Mouse (Mus musculus) liver, embryonic 13.5 days (tissue): ENCODE measurements around the gene Thsd4. TPM values are rescaled to one million over a fixed set of nuclear protein-coding genes. Genes with fewer than 3 reads are reported as not detected.

Experiments used
- ATAC-seq: fragments of 200-750 bp; cut with Nextera tagmentation; 2 replicates; pipeline ENCODE4 v1.8.0; 2017; ENCODE audit warnings: low read depth, mild to moderate bottlenecking, moderate number of reproducible peaks, moderate library complexity
- DNase-seq: peaks from one replicate; pipeline ENCODE4 v3.0.0; 2022
- H3K27ac ChIP-seq: fragments of 300-500 bp; sonication (generic); 2 replicates; pipeline ENCODE4 v1.5.1; 2015; ENCODE audit warnings: moderate library complexity, mild to moderate bottlenecking, inconsistent platforms
- H3K27me3 ChIP-seq: fragments of 300-500 bp; sonication (generic); 2 replicates; pipeline ENCODE4 v1.6.1; 2015; ENCODE audit warnings: mild to moderate bottlenecking, inconsistent platforms
- H3K36me3 ChIP-seq: fragments of 300-500 bp; sonication (generic); 2 replicates; pipeline ENCODE4 v1.6.1; 2015; ENCODE audit warnings: mild to moderate bottlenecking, inconsistent platforms
- H3K4me1 ChIP-seq: fragments of 300-500 bp; sonication (generic); replicated peaks from 2 replicates; pipeline ENCODE4 v1.6.1; 2015; ENCODE audit warnings: inconsistent platforms
- H3K4me2 ChIP-seq: fragments of 300-500 bp; sonication (generic); 2 replicates; pipeline ENCODE4 v1.6.1; 2015; ENCODE audit warnings: inconsistent platforms, mild to moderate bottlenecking, moderate library complexity
- H3K4me3 ChIP-seq: fragments of 300-500 bp; sonication (generic); replicated peaks from 2 replicates; pipeline ENCODE4 v1.5.1; 2015; ENCODE audit warnings: mild to moderate bottlenecking, inconsistent platforms
- H3K9ac ChIP-seq: fragments of 300-500 bp; sonication (generic); 2 replicates; pipeline ENCODE4 v1.6.1; 2015; ENCODE audit warnings: mild to moderate bottlenecking, inconsistent platforms
- H3K9me3 ChIP-seq: fragments of 300-500 bp; sonication (generic); replicated peaks from 2 replicates; pipeline ENCODE4 v1.6.1; 2016; ENCODE audit warnings: inconsistent platforms
- WGBS: fragments of 180-500 bp; shearing (Covaris S2); methylation state at CpG from one replicate; pipeline ENCODE4 v1.1.7; 2015; ENCODE audit not compliant: insufficient replicate concordance; 5-methylcytosine and 5-hydroxymethylcytosine counted together
- polyA plus RNA-seq: library from polyadenylated mRNA; unstranded; fragments of >200 nt; fragmentation: Nextera tagmentation; extraction: Ambion mirVana; gene quantifications from 2 replicates; pipeline ENCODE4 v1.2.1, GENCODE M21; 2015

Thsd4 gene
- polyA plus RNA-seq, 1 experiment from 2014 or later, result 1.2 TPM

DNA sequence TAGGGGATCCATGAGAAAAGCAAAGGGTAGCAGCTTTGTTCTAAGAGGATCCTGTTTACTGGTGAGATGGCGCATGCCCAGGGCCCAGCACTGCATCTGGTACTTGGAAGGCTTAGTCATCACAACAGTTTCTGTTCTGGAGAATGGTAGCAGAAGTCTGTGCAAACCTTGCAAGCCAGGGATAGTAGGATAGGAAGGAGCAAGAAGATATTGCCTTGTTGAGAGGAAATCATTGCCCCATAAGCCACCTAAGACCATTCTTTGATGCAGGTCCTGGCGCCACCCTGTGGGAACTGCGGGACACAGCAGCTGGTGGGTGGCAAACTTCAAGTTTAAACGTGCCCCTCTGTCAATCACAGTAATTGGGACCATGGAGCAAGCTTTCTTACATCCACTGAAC lies 354.9 kb downstream of the Thsd4 start:
- ATAC-seq (no peak), DNase-seq (no peak)
- Histone ChIP-seq H3K27ac (no peak overlapping the region), H3K9ac (no peak overlapping the region), H3K27me3 (no peaks in the 10 kb centered on the region), H3K4me2 (no peak overlapping the region), H3K9me3 (no peaks in the 10 kb centered on the region), H3K4me1 (0 out of 2 replicates have a peak, but pooled peaks cover 3% of the 10 kb centered on the region), H3K36me3 (no peaks in the 10 kb centered on the region), H3K4me3 (no peak overlapping the region)
- 59% methylated on average over 4 of the region's 4 CpGs for WGBS

DNA sequence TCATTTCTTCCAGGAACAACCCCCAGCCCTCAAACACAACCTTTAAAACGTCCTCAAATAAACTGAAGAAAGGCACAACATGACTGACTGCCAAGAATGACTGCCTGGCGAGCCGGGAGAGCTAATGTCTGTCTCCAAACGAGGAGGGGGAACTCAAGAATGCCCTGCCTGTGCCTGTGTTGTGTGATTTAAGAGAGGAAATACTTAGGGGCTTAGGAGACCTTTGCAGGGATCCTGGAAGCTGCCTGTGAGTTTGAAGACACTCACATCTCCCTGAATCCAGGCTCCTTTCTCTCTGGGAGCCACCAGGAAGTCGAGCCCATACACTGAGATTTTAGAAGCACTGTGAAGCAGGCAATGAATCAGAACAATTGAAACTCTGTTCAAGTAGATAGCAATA lies 361.0 kb downstream of the Thsd4 start:
- DNase-seq (no peak), ATAC-seq (no peak)
- Histone ChIP-seq H3K27ac (no peak overlapping the region), H3K4me3 (no peak overlapping the region), H3K4me1 (no peaks in the 10 kb centered on the region), H3K4me2 (no peak overlapping the region), H3K9me3 (no peaks in the 10 kb centered on the region), H3K27me3 (no peaks in the 10 kb centered on the region), H3K36me3 (no peaks in the 10 kb centered on the region), H3K9ac (no peak overlapping the region)
- WGBS, result 29% methylated on average over 5 of the region's 5 CpGs

DNA sequence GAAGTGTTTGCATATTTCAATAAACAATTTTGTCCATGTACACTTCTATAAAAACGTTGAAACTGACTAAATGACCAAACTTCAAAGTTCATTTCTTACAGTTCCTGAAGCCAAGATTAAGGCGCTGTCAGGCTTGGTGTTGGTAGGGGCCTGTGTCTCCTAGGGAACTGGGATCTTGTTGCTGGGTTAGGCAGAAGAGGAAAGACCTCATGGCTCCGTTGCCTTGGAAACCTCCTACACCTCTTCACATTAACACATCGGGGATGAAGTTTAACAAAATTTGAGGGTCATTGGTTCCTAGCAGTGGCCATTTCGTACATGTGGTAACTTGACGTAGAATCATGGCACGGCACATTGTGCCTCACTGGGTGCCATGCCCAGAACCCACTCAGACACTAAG lies 361.7 kb downstream of the Thsd4 start:
- no peaks in the 10 kb centered on the region for H3K36me3 ChIP-seq
- WGBS, result 68% methylated on average over 7 of the region's 7 CpGs
- H3K4me2 ChIP-seq, result no peak overlapping the region
- ATAC-seq (no peak), DNase-seq (no peak)
- no peak overlapping the region for H3K4me3 ChIP-seq
- H3K27me3 ChIP-seq, result no peaks in the 10 kb centered on the region
- H3K9me3 ChIP-seq, result no peaks in the 10 kb centered on the region
- no peak overlapping the region for H3K9ac ChIP-seq
- no peaks in the 10 kb centered on the region for H3K4me1 ChIP-seq
- H3K27ac ChIP-seq, result no peak overlapping the region

DNA sequence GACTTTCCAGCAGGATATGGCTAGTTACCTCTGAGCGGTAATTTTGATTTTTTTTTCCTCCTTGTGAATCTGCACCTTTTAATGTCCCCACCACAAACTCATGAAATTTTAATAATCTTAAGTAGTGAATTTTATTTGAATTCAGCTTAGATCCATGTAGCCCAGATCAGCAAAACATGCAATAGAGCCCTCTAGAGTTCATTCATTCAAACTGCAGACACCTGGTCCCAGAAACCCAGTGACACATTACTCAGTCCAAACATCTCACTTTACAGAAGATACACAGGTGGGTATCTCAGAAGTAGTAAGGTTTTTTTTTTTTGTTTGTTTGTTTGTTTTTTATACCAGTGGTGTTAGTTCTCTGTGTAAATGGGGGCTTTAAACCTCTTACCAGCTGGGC lies 368.9 kb downstream of the Thsd4 start:
- H3K4me2 ChIP-seq, result no peak overlapping the region
- no peaks in the 10 kb centered on the region for H3K36me3 ChIP-seq
- no peak overlapping the region for H3K9ac ChIP-seq
- 72% methylated on average over 1 of the region's 1 CpGs for WGBS
- no peaks in the 10 kb centered on the region for H3K9me3 ChIP-seq
- H3K4me1 ChIP-seq, result no peaks in the 10 kb centered on the region
- H3K27me3 ChIP-seq, result no peaks in the 10 kb centered on the region
- H3K4me3 ChIP-seq, result no peak overlapping the region
- H3K27ac ChIP-seq, result no peak overlapping the region
- ATAC-seq (no peak), DNase-seq (no peak)

DNA sequence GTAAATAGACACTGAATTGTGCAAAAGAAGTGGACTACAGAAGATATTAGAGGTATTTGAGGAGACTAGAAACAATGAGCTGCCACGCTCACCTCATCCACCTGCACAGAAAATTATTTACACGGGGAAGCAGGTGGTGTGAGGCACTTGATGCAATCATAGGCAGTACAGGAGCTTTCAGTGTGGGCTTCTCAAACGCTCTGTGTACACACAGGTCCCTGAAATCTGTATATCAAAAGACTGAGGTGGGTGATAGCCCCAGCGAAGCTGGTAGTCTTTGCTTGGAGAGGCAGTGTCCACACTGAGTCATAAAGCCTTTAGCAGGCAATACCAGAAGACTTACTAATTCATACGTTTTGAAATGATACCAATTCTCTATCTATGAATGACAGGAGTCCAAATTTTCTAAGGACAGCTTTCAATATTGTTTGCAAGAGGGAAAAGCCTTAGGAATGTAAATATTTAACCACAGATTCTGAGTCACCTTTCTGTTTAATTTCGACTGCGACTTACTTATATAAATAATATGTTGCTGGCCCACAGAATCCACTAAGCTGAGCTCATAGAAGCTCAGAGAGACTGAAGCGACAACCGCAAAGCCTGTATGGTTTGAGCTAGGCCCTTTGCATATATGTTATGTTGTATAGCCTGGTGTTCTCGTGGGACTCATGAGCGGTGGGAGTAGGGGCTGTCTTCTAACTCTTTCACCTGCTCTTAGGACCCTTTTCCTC lies 369.8 kb downstream of the Thsd4 start:
- WGBS, result 64% methylated on average over 11 of the region's 11 CpGs
- DNase-seq, result no peak
- Histone ChIP-seq H3K4me1 (no peaks in the 10 kb centered on the region), H3K36me3 (no peaks in the 10 kb centered on the region), H3K27me3 (no peaks in the 10 kb centered on the region), H3K9ac (no peak overlapping the region), H3K27ac (no peak overlapping the region), H3K4me3 (no peak overlapping the region), H3K9me3 (no peaks in the 10 kb centered on the region), H3K4me2 (no peak overlapping the region)
- no peak for ATAC-seq

DNA sequence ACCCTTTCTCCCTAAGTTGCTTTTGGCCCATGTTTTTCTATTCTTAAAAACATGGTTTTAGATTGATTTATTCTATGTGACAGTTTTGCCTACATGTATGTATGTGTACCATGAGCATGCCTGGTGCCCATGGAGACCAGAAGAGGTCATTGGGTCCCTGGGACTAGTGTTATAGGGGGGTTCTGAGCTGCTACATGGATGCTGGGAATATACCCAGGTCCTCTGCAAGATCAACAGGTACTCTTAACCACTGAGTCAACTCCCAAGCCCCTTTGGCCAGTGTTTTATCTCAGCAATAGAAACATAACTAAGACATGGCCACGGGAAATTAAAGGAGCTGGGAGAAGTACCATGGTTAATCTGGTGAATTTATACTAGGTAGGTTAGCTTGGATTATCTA lies 371.3 kb downstream of the Thsd4 start:
- no peak overlapping the region for H3K4me3 ChIP-seq
- no peak overlapping the region for H3K4me2 ChIP-seq
- H3K27me3 ChIP-seq, result no peaks in the 10 kb centered on the region
- no peaks in the 10 kb centered on the region for H3K36me3 ChIP-seq
- no peak for ATAC-seq
- H3K9me3 ChIP-seq, result no peaks in the 10 kb centered on the region
- H3K27ac ChIP-seq, result no peak overlapping the region
- 50% methylated on average over 1 of the region's 1 CpGs for WGBS
- no peaks in the 10 kb centered on the region for H3K4me1 ChIP-seq
- DNase-seq, result no peak
- H3K9ac ChIP-seq, result no peak overlapping the region

DNA sequence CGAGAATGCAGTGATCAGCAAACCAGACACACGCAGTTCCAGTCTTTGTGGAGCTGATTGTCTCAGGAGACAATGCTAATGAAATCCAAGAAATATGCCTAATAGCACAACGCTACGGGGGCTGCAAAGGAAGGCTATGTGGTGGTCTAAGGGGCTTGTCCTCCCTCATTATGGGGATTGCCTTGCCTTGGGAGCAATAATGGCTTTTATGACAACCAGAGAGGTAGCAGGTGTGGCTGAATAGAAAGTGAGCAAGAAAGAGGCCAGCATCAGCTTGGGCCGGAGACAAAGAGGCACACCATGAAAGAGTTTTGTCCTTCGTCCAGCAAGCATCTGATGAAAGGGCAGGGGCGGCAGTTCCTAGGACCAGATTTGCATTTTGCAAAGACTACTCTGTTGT lies 372.9 kb downstream of the Thsd4 start:
- H3K4me3 ChIP-seq, result no peak overlapping the region
- no peak overlapping the region for H3K9ac ChIP-seq
- no peaks in the 10 kb centered on the region for H3K9me3 ChIP-seq
- no peaks in the 10 kb centered on the region for H3K27me3 ChIP-seq
- H3K4me2 ChIP-seq, result no peak overlapping the region
- H3K36me3 ChIP-seq, result no peaks in the 10 kb centered on the region
- ATAC-seq (no peak), DNase-seq (no peak)
- WGBS, result 68% methylated on average over 7 of the region's 7 CpGs
- H3K27ac ChIP-seq, result no peak overlapping the region
- H3K4me1 ChIP-seq, result no peaks in the 10 kb centered on the region

DNA sequence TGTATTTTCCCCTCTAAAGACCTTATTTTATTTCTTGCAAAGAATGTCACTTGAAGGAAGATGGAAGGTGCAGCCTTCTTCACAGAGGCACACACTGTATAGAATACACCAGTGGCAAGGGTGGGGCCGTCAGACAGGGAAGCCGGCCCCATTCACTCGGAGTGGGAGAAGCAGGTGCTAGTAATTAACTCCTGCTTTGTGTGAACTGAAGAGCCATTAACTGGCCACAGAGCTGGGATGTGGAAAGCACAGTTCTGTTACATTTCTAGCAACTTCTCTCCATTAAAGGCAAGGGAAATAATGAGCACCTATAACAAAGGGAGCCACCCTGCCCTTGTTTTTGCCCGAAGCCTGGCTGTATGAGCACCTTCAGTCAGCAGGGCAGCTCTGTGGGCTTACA lies 374.4 kb downstream of the Thsd4 start:
- Histone ChIP-seq H3K4me2 (no peak overlapping the region), H3K27me3 (no peaks in the 10 kb centered on the region), H3K9ac (no peak overlapping the region), H3K4me1 (no peaks in the 10 kb centered on the region), H3K27ac (no peak overlapping the region), H3K9me3 (no peaks in the 10 kb centered on the region), H3K4me3 (no peak overlapping the region), H3K36me3 (no peaks in the 10 kb centered on the region)
- DNase-seq (no peak), ATAC-seq (no peak)
- WGBS, result 69% methylated on average over 4 of the region's 4 CpGs

DNA sequence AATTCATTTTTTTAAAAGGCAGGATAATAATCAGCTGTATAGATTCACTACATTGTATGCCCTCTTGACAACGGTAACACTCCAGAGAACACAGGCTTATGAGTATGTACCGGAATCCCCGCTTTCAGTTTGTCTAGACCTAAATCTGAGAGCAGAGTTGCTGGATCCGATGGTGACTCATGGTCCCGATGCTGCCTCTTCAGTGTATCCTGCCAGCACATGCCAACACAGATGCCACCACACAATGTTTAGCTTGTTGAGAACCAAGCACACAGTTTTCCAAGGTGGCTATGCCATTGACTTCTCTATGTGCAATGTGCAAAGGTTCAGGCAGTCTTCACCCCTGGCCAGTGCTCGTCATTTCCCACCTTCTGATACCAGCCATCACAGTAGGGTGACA lies 378.0 kb downstream of the Thsd4 start:
- WGBS, result 78% methylated on average over 6 of the region's 6 CpGs
- Histone ChIP-seq H3K27ac (no peak overlapping the region), H3K9ac (no peak overlapping the region), H3K9me3 (no peaks in the 10 kb centered on the region), H3K4me3 (no peak overlapping the region), H3K4me2 (no peak overlapping the region), H3K27me3 (no peaks in the 10 kb centered on the region), H3K36me3 (no peaks in the 10 kb centered on the region), H3K4me1 (no peaks in the 10 kb centered on the region)
- DNase-seq (no peak), ATAC-seq (no peak)

DNA sequence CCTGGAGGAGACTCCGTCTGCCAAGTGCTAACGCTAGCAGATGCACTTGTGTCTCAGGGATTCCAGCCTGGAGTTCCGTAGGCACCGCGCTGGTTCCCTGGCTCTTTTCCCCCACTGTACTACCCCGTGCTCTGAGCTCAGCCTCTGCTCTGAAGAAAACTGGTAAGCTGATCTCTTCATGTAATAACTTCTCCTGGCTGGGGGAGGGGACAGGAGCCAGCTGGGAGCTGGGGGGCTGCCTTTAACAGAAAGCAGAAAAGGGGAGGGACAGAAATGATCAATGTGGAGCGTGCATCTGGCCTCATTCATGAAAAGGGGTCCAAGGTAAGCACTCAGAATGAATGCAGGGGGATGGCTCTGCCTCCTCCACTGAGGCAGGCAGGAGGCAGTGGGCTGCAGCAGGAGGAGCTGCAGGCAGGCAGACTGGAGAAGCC lies 380.7 kb downstream of the Thsd4 start:
- H3K4me3 ChIP-seq, result no peak overlapping the region
- no peak for ATAC-seq
- H3K4me1 ChIP-seq, result no peaks in the 10 kb centered on the region
- no peak overlapping the region for H3K27ac ChIP-seq
- no peaks in the 10 kb centered on the region for H3K27me3 ChIP-seq
- no peak overlapping the region for H3K4me2 ChIP-seq
- 62% methylated on average over 7 of the region's 7 CpGs for WGBS
- H3K9ac ChIP-seq, result no peak overlapping the region
- H3K36me3 ChIP-seq, result no peaks in the 10 kb centered on the region
- H3K9me3 ChIP-seq, result no peaks in the 10 kb centered on the region
- DNase-seq, result no peak

DNA sequence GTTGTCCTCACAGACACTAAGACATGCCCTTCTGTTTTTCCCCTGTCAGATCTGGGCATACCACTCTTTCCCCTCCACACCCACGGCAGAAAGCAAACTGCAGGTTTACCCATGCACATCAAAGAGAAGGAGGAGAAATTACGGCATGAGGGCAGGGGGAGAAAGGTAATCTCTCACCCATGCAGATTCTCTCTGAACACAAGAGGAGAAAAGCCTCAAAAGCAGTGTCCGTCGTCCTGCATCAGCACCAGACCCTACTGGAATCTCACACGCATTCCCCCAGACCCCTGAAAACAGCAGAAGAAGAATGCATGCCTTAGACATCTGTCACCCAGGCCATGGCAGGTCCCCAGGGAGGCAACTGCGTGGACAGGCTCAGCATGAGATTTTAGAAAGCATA lies 381.4 kb downstream of the Thsd4 start:
- Histone ChIP-seq H3K4me1 (no peaks in the 10 kb centered on the region), H3K4me3 (no peak overlapping the region), H3K9ac (no peak overlapping the region), H3K4me2 (no peak overlapping the region), H3K36me3 (no peaks in the 10 kb centered on the region), H3K27ac (no peak overlapping the region), H3K9me3 (no peaks in the 10 kb centered on the region), H3K27me3 (no peaks in the 10 kb centered on the region)
- DNase-seq (no peak), ATAC-seq (no peak)
- WGBS, result 45% methylated on average over 6 of the region's 6 CpGs

DNA sequence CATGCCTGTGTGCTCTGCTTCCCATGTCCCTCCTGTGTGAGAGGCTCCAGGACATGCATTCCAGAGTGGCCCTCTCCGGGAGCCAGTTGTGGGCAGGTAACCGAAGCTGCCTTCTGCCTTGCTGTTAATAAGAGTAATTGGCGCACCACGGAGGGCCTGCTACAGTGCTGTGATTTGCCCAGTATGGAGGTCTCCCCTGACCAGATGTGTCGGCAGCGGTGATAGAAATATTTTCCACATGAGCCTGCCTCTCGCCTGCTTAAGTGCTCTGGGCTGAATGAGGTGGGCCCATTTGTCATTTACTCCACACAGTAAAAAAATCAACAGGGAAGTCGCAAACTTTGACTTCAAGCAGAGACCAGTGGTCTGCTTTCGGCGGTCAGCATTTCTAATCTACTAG lies 382.4 kb downstream of the Thsd4 start:
- no peaks in the 10 kb centered on the region for H3K36me3 ChIP-seq
- no peaks in the 10 kb centered on the region for H3K27me3 ChIP-seq
- no peak overlapping the region for H3K4me3 ChIP-seq
- H3K27ac ChIP-seq, result no peak overlapping the region
- H3K4me2 ChIP-seq, result no peak overlapping the region
- WGBS, result 70% methylated on average over 10 of the region's 10 CpGs
- no peak overlapping the region for H3K9ac ChIP-seq
- ATAC-seq (no peak), DNase-seq (no peak)
- H3K9me3 ChIP-seq, result no peaks in the 10 kb centered on the region
- H3K4me1 ChIP-seq, result no peaks in the 10 kb centered on the region
